Mouse (Mus musculus) small intestine, adult 2 months (tissue): Measurements from ENCODE around the gene Pnpla2.

ENCODE experiments used
- CTCF ChIP-seq: fragments of 200-500 bp; IDR thresholded peaks from 2 replicates; pipeline ENCODE4 v1.5.1; 2012; ENCODE audit warnings: low read depth, mild to moderate bottlenecking, control low read depth, inconsistent platforms, low read length, moderate library complexity, mixed read lengths; ENCODE audit not compliant: insufficient replicate concordance, insufficient read length; ENCODE audit errors: extremely low read depth
- POLR2A ChIP-seq: fragments of 200-500 bp; IDR thresholded peaks from 2 replicates; pipeline ENCODE4 v1.6.1; 2012; ENCODE audit warnings: low read depth, mild to moderate bottlenecking, control low read depth, inconsistent platforms, low read length, moderate library complexity

GRCm38 (mm10) chr7:141493729-141494128, 38.7 kb downstream of the Pnpla2 start:
- TF ChIP-seq POLR2A (no peak), CTCF (no peak)
